Mouse (Mus musculus) stomach, embryonic 15.5 days (tissue): ENCODE results near the gene Unc13b. TPM values are rescaled to one million over a fixed set of nuclear protein-coding genes. Genes with fewer than 3 reads are reported as not detected.

Experiments used
- ATAC-seq: fragments of 200-750 bp; cut with Nextera tagmentation; 2 replicates; pipeline ENCODE4 v1.8.0; 2017; ENCODE audit warnings: low read depth, moderate number of reproducible peaks, moderate TSS enrichment; ENCODE audit not compliant: insufficient read depth, low FRiP score
- H3K27ac ChIP-seq: fragments of 300-500 bp; sonication (generic); 2 replicates; pipeline ENCODE4 v1.5.1; 2015; ENCODE audit warnings: mild to moderate bottlenecking, inconsistent platforms
- H3K27me3 ChIP-seq: fragments of 300-500 bp; sonication (generic); replicated peaks from 2 replicates; pipeline ENCODE4 v1.6.1; 2015; ENCODE audit warnings: inconsistent platforms
- H3K36me3 ChIP-seq: fragments of 300-500 bp; sonication (generic); 2 replicates; pipeline ENCODE4 v1.6.1; 2015; ENCODE audit warnings: inconsistent platforms
- H3K4me1 ChIP-seq: fragments of 300-500 bp; sonication (generic); 2 replicates; pipeline ENCODE4 v1.6.1; 2015; ENCODE audit warnings: inconsistent platforms
- H3K4me2 ChIP-seq: fragments of 300-500 bp; sonication (generic); 2 replicates; pipeline ENCODE4 v1.6.1; 2015; ENCODE audit warnings: mild to moderate bottlenecking, inconsistent platforms
- H3K4me3 ChIP-seq: fragments of 300-500 bp; sonication (generic); replicated peaks from 2 replicates; pipeline ENCODE4 v1.5.1; 2015; ENCODE audit warnings: inconsistent platforms
- H3K9ac ChIP-seq: fragments of 300-500 bp; sonication (generic); 2 replicates; pipeline ENCODE4 v1.6.1; 2015; ENCODE audit warnings: inconsistent platforms
- H3K9me3 ChIP-seq: fragments of 300-500 bp; sonication (generic); 2 replicates; pipeline ENCODE4 v1.6.1; 2016; ENCODE audit warnings: inconsistent platforms
- WGBS: fragments of 180-500 bp; shearing (Covaris S2); methylation state at CpG from one replicate; pipeline ENCODE4 v1.1.7; 2015; 5-methylcytosine and 5-hydroxymethylcytosine counted together
- polyA plus RNA-seq: library from polyadenylated mRNA; unstranded; fragments of >200 nt; fragmentation: Nextera tagmentation; extraction: Ambion mirVana; gene quantifications from 2 replicates; pipeline ENCODE4 v1.2.1, GENCODE M21; 2015

The Unc13b gene
- polyA plus RNA-seq, 1 experiment from 2014 or later = 7.8 TPM

DNA sequence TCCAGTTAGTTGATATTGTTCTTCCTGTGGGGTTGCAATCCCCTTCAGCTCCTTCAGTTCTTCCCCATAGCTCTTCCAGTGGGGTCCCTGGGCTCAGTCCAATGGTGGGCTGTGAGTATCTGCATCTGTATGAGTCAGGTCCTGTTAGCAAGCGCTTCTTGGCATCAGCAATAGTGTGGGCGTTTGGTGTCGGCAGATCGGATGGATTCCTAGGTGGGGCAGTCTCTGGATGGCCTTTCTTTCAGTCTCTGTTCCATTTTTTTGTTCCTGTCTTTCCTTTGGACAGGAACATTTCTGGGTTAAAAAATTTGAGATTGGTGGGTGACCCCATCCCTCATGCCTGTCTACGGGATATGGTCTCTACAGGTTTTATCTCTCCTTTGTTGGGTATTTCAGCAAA is 226.7 kb downstream of the Unc13b start:
- H3K4me2 ChIP-seq = no peak overlapping the region
- H3K27ac ChIP-seq = no peak overlapping the region
- no peak overlapping the region for H3K4me3 ChIP-seq
- WGBS = 93% methylated on average over 5 of the region's 5 CpGs
- no peaks in the 10 kb centered on the region for H3K9me3 ChIP-seq
- no peaks in the 10 kb centered on the region for H3K4me1 ChIP-seq
- H3K36me3 ChIP-seq = no peaks in the 10 kb centered on the region
- H3K27me3 ChIP-seq = no peaks in the 10 kb centered on the region
- H3K9ac ChIP-seq = no peak overlapping the region
- ATAC-seq = no peak

DNA sequence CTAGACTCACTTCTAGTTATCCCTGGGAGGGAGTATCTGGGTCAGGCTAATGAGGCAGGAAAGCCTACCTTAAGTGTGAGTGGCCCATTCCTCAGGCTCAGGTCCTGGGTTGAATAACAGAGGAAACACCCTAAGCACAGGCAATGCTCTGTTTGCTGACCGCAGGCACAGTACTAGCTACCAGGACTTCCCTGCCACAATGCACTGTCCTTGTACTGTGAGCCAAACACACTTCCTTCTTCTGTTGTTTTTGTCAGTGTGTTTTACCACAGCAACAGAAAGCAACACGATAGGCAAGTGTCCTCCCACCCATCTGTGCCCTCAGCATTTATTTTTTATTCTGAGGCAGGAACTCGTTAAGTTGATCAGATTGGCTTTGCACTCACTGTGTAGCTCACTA is 228.6 kb downstream of the Unc13b start:
- WGBS = 77% methylated on average over 3 of the region's 3 CpGs

DNA sequence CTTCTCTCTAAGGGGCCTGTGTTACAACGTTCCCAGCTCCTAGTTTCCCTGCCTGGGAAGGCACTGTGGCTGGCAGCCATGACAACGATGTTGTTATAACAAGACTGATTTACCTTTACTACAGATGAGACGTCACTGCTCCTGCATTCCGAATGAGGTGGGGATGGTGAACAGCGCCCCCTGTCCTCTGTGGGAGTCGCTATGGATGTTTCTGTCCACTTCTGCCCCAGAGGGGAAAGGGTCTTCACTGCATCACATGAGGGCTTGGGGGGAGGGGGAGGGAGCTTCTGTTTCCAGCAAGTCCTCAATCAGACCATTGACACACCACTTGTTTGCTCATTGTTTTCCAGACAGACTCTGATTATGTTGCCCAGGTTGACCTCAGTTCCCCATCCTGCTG is 235.2 kb downstream of the Unc13b start:
- ATAC-seq = no peak
- Histone ChIP-seq H3K27me3 (no peaks in the 10 kb centered on the region), H3K4me3 (no peak overlapping the region), H3K4me2 (no peak overlapping the region), H3K9me3 (no peaks in the 10 kb centered on the region), H3K4me1 (no peaks in the 10 kb centered on the region), H3K36me3 (no peaks in the 10 kb centered on the region), H3K9ac (no peak overlapping the region), H3K27ac (no peak overlapping the region)
- WGBS = 34% methylated on average over 6 of the region's 6 CpGs

More for the DNA sequence above, 228.6 kb downstream of the Unc13b start:
- Histone ChIP-seq H3K4me3 (no peak overlapping the region), H3K4me2 (no peak overlapping the region), H3K9me3 (no peaks in the 10 kb centered on the region), H3K4me1 (no peaks in the 10 kb centered on the region), H3K9ac (no peak overlapping the region), H3K36me3 (no peaks in the 10 kb centered on the region), H3K27ac (no peak overlapping the region), H3K27me3 (no peaks in the 10 kb centered on the region)
- no peak for ATAC-seq

DNA sequence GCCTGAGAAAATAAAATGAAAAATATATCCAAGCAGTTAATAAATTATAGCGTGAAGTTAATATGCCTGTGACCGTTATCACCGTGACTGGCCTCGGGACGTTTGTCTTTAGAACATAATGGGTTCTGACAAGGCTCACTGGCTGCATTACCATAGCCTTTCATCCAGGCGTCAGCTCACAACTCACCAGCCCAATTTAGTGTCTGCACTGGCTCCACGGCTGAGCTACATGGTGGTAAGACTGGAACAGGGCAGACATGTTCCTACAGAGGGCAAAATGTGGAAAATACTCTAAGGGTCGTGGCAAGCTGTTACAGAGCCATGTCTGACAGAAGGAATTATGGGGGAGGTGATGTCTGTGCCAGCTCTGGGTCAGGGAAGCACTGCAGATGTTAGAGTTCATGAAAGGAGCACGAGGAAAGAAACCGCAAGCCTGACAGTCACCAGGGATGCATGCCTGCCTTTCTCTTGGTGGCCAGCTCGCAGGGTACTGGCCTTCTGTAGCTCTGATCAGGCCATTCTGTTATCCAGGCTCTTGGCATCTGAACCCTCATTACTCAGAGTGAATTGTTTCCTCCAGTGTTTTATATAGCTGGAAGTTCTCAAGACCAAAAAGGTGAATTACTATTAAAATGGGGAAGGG is 251.1 kb downstream of the Unc13b start:
- WGBS = 62% methylated on average over 11 of the region's 11 CpGs
- ATAC-seq = no peak
- Histone ChIP-seq H3K9ac (no peak overlapping the region), H3K27me3 (no peaks in the 10 kb centered on the region), H3K4me2 (no peak overlapping the region), H3K27ac (no peak overlapping the region), H3K36me3 (no peaks in the 10 kb centered on the region), H3K4me3 (no peak overlapping the region), H3K9me3 (no peaks in the 10 kb centered on the region), H3K4me1 (no peaks in the 10 kb centered on the region)

Other genes with a start within 250 kb of the Unc13b start
- not detected in 2 replicates for gene Fam205a1, start 205.1 kb upstream of the Unc13b start, polyA plus RNA-seq
- 0.12 TPM in 1 of 2 replicates, not detected in the other for gene Gm12394, start 202.2 kb upstream of the Unc13b start, polyA plus RNA-seq
- gene Fam205c, start 184.7 kb upstream of the Unc13b start, polyA plus RNA-seq = 0.24 and 0.42 TPM in 2 replicates
- 1.1 and 2.1 TPM in 2 replicates for gene Phf24, start 142.3 kb upstream of the Unc13b start, polyA plus RNA-seq
- gene Dnajb5, start 109.1 kb upstream of the Unc13b start, polyA plus RNA-seq = 7.6 and 9.2 TPM in 2 replicates
- 0.43 and 1.7 TPM in 2 replicates for gene 1700022I11Rik, start 89.3 kb upstream of the Unc13b start, polyA plus RNA-seq
- gene Vcp, start 58.4 kb upstream of the Unc13b start, polyA plus RNA-seq = 430 and 514 TPM in 2 replicates
- 13.0 and 17.2 TPM in 2 replicates for gene Fancg, start 48.4 kb upstream of the Unc13b start, polyA plus RNA-seq
- 21.7 and 22.6 TPM in 2 replicates for gene Pigo, start 33.1 kb upstream of the Unc13b start, polyA plus RNA-seq
- 303 TPM in 2 replicates for gene Stoml2, start 27.2 kb upstream of the Unc13b start, polyA plus RNA-seq
- gene Fam214b, start 12.7 kb upstream of the Unc13b start, polyA plus RNA-seq = 11.9 and 13.2 TPM in 2 replicates
- gene Atp8b5, start 208.2 kb downstream of the Unc13b start, polyA plus RNA-seq = 0.23 and 0.27 TPM in 2 replicates